Mouse (Mus musculus) kidney, adult 2 months (tissue): ENCODE measurements around the gene Apoc2. TPM values are rescaled to one million over a fixed set of nuclear protein-coding genes. Genes with fewer than 3 reads are reported as not detected.
"Not testable (repeated sequence)": the region's sequence is repeated elsewhere in the genome, so short reads cannot be mapped to it uniquely, and the experiment has no call there.

Experiments
- DNase-seq: peaks from one replicate; pipeline ENCODE4 v3.0.0; 2021
- H3K27ac ChIP-seq: fragments of 200-500 bp; 2 replicates; pipeline ENCODE4 v1.5.1; 2012; ENCODE audit warnings: low read depth, low read length, control low read depth, inconsistent platforms; ENCODE audit not compliant: insufficient read depth
- H3K27me3 ChIP-seq: fragments of 200-500 bp; replicated peaks from 2 replicates; pipeline ENCODE4 v1.6.1; 2012; ENCODE audit warnings: mild to moderate bottlenecking, moderate library complexity, low read length, inconsistent platforms; ENCODE audit not compliant: control insufficient read depth, insufficient read depth
- H3K36me3 ChIP-seq: fragments of 200-500 bp; 2 replicates; pipeline ENCODE4 v1.6.1; 2012; ENCODE audit warnings: mild to moderate bottlenecking, moderate library complexity, low read length, inconsistent platforms; ENCODE audit not compliant: control insufficient read depth, insufficient read depth
- H3K4me1 ChIP-seq: fragments of 200-500 bp; 2 replicates; pipeline ENCODE4 v1.6.1; 2011; ENCODE audit warnings: low read length; ENCODE audit not compliant: control insufficient read depth, insufficient read depth
- H3K4me3 ChIP-seq: fragments of 200-500 bp; 2 replicates; pipeline ENCODE4 v1.5.1; 2011; ENCODE audit warnings: mild to moderate bottlenecking, low read depth, low read length, control low read depth; ENCODE audit not compliant: insufficient read depth
- CTCF ChIP-seq: fragments of 200-500 bp; conservative IDR thresholded peaks from 2 replicates; pipeline ENCODE4 v1.5.1; 2011; ENCODE audit warnings: low read depth, mild to moderate bottlenecking, control low read depth, low read length, moderate library complexity, mixed read lengths; ENCODE audit not compliant: insufficient read depth, insufficient read length
- POLR2A ChIP-seq: fragments of 200-500 bp; IDR thresholded peaks from one replicate; pipeline ENCODE4 v1.6.1; 2011; ENCODE audit warnings: low read depth, low read length, control low read depth
- WGBS: fragments of 180-500 bp; shearing (Covaris S2); methylation state at CpG from one replicate; pipeline ENCODE4 v1.1.7; 2018; 5-methylcytosine and 5-hydroxymethylcytosine counted together
- polyA plus RNA-seq: library from polyadenylated mRNA; depleted of rRNA; stranded (reverse); fragments of >200 nt; gene quantifications from 2 replicates; pipeline ENCODE4 v1.2.3, GENCODE M21; 2012

Apoc2 gene
- polyA plus RNA-seq, 1 experiment, result 0.42 TPM

DNA sequence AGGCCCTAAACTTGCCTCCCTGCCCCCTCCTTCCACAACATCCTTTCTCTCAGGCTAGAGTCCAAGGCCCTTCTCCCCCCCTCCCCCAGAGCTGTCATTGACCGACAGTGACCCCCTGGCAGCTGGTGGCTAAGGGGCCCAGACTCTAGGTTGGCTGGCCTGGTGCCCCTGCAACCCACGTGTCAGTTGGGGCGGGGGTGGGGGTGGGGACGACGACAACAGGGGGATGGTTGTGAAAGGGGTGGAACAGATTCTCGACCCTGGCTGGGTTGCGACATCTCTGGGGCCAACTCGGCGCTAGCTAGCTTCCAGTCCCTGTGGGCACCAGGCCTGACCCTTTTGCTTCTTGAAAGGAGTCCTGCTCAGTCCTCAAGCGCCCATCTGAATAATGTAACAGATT lies 15.7 kb upstream of the Apoc2 start:
- DNase-seq, result peak; percentile 57
- TF ChIP-seq CTCF (no peak), POLR2A (no peak)

DNA sequence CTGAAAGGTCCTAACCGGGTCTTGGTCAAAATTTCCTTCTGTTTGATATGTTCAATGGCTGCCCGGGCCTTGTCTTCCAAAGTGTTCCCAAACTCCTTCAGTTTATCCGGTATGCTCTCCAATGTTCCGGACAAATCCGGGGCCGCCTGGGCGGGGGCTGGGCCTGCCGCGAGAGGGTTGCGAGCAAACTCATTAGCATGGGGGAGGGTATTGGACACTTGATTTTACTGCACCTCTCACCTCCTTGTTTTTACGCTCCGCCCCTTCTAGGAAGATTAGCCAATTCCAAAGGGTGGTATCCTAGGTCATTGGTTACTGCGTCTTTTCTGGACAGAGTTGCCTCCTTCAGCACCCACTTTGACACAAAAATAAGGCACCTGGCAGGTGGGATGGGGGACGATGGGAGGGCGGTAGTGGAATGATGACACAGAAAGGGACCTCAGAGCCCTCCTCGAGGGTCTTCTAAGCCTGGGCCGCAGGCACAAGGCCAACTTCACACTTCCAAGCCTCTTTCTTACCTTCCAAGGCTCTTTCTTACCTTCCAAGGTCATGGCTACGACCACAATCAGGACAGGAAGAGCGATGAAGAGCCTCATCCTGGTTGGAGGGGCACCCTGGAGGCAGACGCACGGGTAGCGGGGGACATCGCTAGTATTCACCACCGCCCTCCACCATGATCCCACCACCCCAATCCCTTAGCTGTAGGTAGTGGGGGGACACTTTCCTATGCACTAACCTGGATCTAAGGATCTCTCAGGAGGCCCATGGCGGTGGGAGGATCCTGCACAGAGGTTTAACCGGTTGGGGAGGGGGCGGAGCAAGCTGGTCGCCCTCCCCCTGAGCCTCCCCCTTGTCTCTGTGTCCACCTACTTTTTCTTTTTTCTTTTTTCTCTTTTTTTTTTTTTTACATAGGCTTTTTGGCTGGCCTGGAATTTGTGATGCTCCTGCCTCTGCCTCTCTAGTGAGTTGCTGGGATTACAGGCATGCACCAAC lies 14.4 kb upstream of the Apoc2 start, which contains the start of gene Apoc1:
Apoc1 (minus strand) TSS at position 788 of the 993 bp plus-strand sequence.
- H3K27me3 ChIP-seq, result no peaks in the 10 kb centered on the region
- TF ChIP-seq POLR2A (no peak), CTCF (no peak; the same call in 1 of the 2 replicates)
- H3K4me3 ChIP-seq, result no peak within 1 kb of the TSS
- no peaks in the 10 kb centered on the region for H3K4me1 ChIP-seq
- H3K27ac ChIP-seq, result no peak within 1 kb of the TSS
- DNase-seq, result peak; percentile 55
- WGBS, result 64% methylated on average over 28 of the region's 28 CpGs
- H3K36me3 ChIP-seq, result no peaks in the 10 kb centered on the region

More for the DNA sequence above, 15.7 kb upstream of the Apoc2 start:
- WGBS, result 43% methylated on average over 10 of the region's 10 CpGs
- Histone ChIP-seq H3K27me3 (no peaks in the 10 kb centered on the region), H3K27ac (no peak overlapping the region), H3K4me1 (peaks cover 1% of the 10 kb centered on the region; the same call in 1 of the 2 replicates), H3K4me3 (no peak overlapping the region), H3K36me3 (no peaks in the 10 kb centered on the region)

DNA sequence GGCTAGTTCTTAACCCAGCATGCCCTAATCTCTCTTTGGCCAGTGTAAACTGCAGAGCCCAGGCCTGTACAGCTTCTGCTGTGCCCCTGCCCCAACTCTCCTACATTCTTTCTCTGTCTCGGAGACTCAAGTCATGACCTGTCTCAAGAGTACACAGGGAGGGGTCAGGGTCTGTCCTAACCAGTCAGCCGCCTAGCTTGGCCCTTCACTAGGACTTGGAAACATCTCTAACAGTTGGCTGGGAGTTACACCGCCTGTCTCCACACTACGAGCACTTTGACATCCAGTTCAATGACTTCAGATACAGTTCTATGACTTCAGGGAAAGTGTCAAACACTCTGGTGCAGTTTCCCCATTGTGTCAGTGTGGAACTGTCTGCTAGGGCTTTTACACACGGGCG lies 13.7 kb upstream of the Apoc2 start:
- 71% methylated on average over 6 of the region's 6 CpGs for WGBS
- Histone ChIP-seq H3K4me1 (no peaks in the 10 kb centered on the region), H3K4me3 (no peak overlapping the region), H3K27me3 (no peaks in the 10 kb centered on the region), H3K36me3 (no peaks in the 10 kb centered on the region), H3K27ac (no peak overlapping the region)
- no peak for DNase-seq
- TF ChIP-seq CTCF (no peak), POLR2A (no peak)

DNA sequence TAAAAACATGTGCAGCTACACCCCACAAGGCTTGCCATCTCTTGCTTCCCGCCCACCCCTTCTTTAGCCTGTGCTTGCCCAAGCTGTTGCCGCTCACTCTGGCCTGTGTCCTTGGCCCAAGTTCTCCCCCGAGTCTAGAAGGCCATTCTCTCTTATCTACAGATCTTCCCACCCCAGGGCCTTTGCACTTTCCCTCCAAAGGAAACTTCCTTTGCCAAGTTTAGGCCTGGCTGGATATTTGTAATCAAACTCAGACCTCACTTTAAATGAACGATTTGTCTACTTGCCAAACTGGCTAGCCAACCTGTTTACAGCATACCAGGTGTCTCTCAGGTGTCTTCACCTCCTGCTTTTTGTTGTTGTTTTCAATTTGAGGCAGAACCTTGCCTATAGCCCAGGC lies 13.1 kb upstream of the Apoc2 start:
- Histone ChIP-seq H3K4me3 (no peak overlapping the region), H3K27me3 (no peaks in the 10 kb centered on the region), H3K36me3 (no peaks in the 10 kb centered on the region), H3K4me1 (no peaks in the 10 kb centered on the region), H3K27ac (no peak overlapping the region)
- 74% methylated on average over 4 of the region's 4 CpGs for WGBS
- DNase-seq, result no peak
- TF ChIP-seq CTCF (no peak), POLR2A (no peak)

DNA sequence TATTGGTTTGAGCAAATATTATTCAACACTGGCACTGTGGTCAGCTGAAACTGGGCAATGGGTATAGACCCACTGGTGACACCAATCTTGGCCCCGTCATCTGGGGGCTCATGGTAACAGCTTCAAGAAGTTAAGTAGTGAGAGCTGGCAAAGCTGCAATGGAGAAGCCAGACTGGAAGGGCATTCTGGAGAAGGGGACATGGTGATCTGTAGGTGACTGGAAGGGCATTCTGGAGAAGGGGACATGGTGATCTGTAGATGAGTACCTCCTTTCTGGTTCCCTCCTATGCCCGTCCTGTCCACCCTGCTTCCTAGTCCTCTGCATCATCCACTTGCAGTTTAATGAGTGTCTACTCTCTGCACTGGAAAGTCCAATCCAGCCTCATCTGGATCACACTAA lies 10.9 kb upstream of the Apoc2 start:
- no peak overlapping the region for H3K27ac ChIP-seq
- H3K27me3 ChIP-seq, result no peaks in the 10 kb centered on the region
- no peak overlapping the region for H3K4me3 ChIP-seq
- no peak for DNase-seq
- no peaks in the 10 kb centered on the region for H3K36me3 ChIP-seq
- no peak for TF ChIP-seq CTCF
- no peak for TF ChIP-seq POLR2A
- H3K4me1 ChIP-seq, result no peaks in the 10 kb centered on the region
- 79% methylated on average over 2 of the region's 2 CpGs for WGBS

DNA sequence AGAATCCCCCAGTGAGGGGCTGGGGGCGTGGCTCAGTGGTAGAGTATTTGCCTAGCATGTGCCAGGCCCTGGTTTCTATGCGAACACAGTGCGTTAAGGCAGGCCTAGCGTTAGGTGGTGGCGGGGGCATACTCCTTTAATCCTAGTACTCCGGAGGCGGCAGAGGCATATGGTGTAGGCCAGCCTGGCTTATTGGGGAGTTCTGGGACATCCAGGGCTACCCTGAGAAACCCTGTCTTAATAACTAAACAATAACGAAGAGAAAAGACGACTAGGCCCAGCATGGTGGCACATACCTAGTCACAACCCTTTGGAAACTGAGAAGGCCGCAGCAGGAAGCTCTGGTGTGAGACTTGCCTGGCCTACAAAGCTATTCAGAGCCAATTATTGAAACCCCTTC lies 10.4 kb upstream of the Apoc2 start:
- H3K27me3 ChIP-seq, result no peaks in the 10 kb centered on the region
- no peaks in the 10 kb centered on the region for H3K4me1 ChIP-seq
- no peak overlapping the region for H3K4me3 ChIP-seq
- WGBS, result 92% methylated on average over 10 of the region's 10 CpGs
- DNase-seq, result no peak
- H3K36me3 ChIP-seq, result no peaks in the 10 kb centered on the region
- H3K27ac ChIP-seq, result no peak overlapping the region
- no peak for TF ChIP-seq POLR2A
- no peak for TF ChIP-seq CTCF

DNA sequence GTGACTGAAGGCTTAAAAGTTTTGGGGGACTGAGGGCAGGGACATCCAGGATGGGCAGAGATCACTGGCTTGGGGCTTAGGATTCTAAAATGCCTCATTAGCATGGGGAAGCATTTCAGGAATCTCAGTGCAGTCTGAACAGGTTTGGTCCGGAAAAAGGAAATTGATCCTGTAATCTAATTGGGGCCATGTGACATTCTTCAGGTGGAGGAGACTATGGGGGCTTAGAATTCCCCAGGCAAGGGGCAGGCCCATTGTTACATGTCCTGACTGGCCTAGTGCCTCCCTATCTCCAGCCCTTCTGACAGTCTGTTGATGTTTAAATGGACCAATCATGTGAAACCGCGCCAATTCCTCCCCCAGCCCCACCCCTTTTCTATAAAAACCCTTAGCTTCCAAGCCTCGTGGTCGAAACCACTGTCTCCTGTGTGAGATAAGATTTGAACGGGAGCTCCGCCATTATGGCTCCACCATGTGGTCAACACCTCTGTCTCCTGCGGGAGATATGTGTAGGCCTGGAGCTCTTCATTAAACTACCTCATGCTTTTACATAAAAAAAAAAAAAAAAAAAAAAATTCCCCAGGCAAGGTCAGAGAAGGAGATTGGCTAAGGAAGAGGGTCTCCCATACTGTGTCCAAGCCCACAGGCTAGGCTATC lies 9.3 kb upstream of the Apoc2 start:
- not testable (repeated sequence) for H3K4me1 ChIP-seq, H3K27ac ChIP-seq, H3K4me3 ChIP-seq, H3K27me3 ChIP-seq, DNase-seq, H3K36me3 ChIP-seq
- WGBS, result 57% methylated on average over 8 of the region's 8 CpGs
